7 mouse cellular contexts compared by ENCODE assay signal in genomic region chr8:22376903-22377302, GRCm38 (mm10). TPM values are rescaled to one million over a fixed set of nuclear protein-coding genes. Genes with fewer than 3 reads are reported as not detected.
DNase-seq lines count a peak whose midpoint lies in the region; ATAC-seq and TF ChIP-seq lines count a peak whose summit lies in the region.

No protein-coding gene starts in this region.

- no peaks in the 10 kb centered on the region for H3K9me3 ChIP-seq in ES-Bruce4 (replicated peaks; ENCODE audit: control insufficient read depth, insufficient read depth, low read length, poor library complexity, severe bottlenecking)
- H3K9me3 ChIP-seq in forebrain, embryonic 12.5 days = no peaks in the 10 kb centered on the region
- no peaks in the 10 kb centered on the region for H3K9me3 ChIP-seq in limb, embryonic 11.5 days (ENCODE audit: control insufficient read depth, low read length)
- no peaks in the 10 kb centered on the region for H3K9me3 ChIP-seq in midbrain, embryonic 14.5 days (ENCODE audit: control insufficient read depth, low read length)

- 45% methylated on average over 5 of the region's 5 CpGs for WGBS in forebrain, embryonic 12.5 days
- WGBS in limb, embryonic 11.5 days = 49% methylated on average over 5 of the region's 5 CpGs
- WGBS in midbrain, embryonic 14.5 days = 51% methylated on average over 5 of the region's 5 CpGs

- peaks cover 7% of the 10 kb centered on the region; the same call in 1 of the 2 replicates for H3K36me3 ChIP-seq in ES-Bruce4 (ENCODE audit: control insufficient read depth, insufficient read depth, low read length, poor library complexity, severe bottlenecking)
- peaks cover 8% of the 10 kb centered on the region for H3K36me3 ChIP-seq in forebrain, embryonic 12.5 days (replicated peaks)
- H3K36me3 ChIP-seq in limb, embryonic 11.5 days (ENCODE audit: control insufficient read depth, insufficient read depth, low read length) = peaks cover 4% of the 10 kb centered on the region; the same call in 1 of the 2 replicates
- 0 out of 2 replicates have a peak, but pooled peaks cover 9% of the 10 kb centered on the region for H3K36me3 ChIP-seq in midbrain, embryonic 14.5 days (ENCODE audit: control insufficient read depth, insufficient read depth, low read length)

- no peak overlapping the region for H3K4me2 ChIP-seq in forebrain, embryonic 12.5 days
- H3K4me2 ChIP-seq in limb, embryonic 11.5 days (ENCODE audit: low read depth, severe bottlenecking) = no peak overlapping the region
- H3K4me2 ChIP-seq in midbrain, embryonic 14.5 days (ENCODE audit: low read length) = no peak overlapping the region

- no peaks in the 10 kb centered on the region for H3K4me1 ChIP-seq in ES-Bruce4 (ENCODE audit: control insufficient read depth, insufficient read depth, low read length)
- H3K4me1 ChIP-seq in forebrain, embryonic 12.5 days = no peaks in the 10 kb centered on the region
- H3K4me1 ChIP-seq in limb, embryonic 11.5 days (ENCODE audit: control insufficient read depth, insufficient read depth, low read length) = no peaks in the 10 kb centered on the region
- H3K4me1 ChIP-seq in midbrain, embryonic 14.5 days (ENCODE audit: control insufficient read depth, insufficient read depth, low read length) = no peaks in the 10 kb centered on the region

- TF ChIP-seq EP300 in ES-Bruce4 (IDR thresholded peaks at IDR 0.05; ENCODE audit: insufficient read depth, low read depth, low read length) = no peak

- no peak overlapping the region for H3K4me3 ChIP-seq in ES-Bruce4 (ENCODE audit: low read depth, low read length)
- H3K4me3 ChIP-seq in forebrain, embryonic 12.5 days (replicated peaks) = no peak overlapping the region
- no peak overlapping the region for H3K4me3 ChIP-seq in limb, embryonic 11.5 days (ENCODE audit: low read depth, low read length)
- no peak overlapping the region for H3K4me3 ChIP-seq in midbrain, embryonic 14.5 days (replicated peaks; ENCODE audit: low read depth, low read length)

- DNase-seq in ZHBTc4 (ENCODE audit: low read depth, low spot score) = peak; percentile 56
- peak; percentile 46 to 64 for DNase-seq in heart, postnatal 36 days
- peak; percentile 68 for DNase-seq in limb, embryonic 11.5 days (ENCODE audit: low spot score)
- DNase-seq in midbrain, embryonic 14.5 days = peak; percentile 39
- DNase-seq in thymus, postnatal 4 days = peak; percentile 82

- H3K9ac ChIP-seq in ES-Bruce4 (ENCODE audit: low read depth, poor library complexity, severe bottlenecking) = no peak overlapping the region
- no peak overlapping the region for H3K9ac ChIP-seq in forebrain, embryonic 12.5 days
- H3K9ac ChIP-seq in limb, embryonic 11.5 days (ENCODE audit: low read length) = no peak overlapping the region
- H3K9ac ChIP-seq in midbrain, embryonic 14.5 days (replicated peaks; ENCODE audit: low read length) = no peak overlapping the region

- intact Hi-C loops in heart, postnatal 36 days (cut with DNase I) = loop anchor here (1.0 to 5.0 kb wide), 2 partner anchors 185 to 385 kb away; partner anchors contain the start of gene Vps36

- no peak for TF ChIP-seq POLR2A in ES-Bruce4 (IDR thresholded peaks at IDR 0.05; ENCODE audit: insufficient read depth, low read length)

- no peaks in the 10 kb centered on the region for H3K27me3 ChIP-seq in ES-Bruce4 (ENCODE audit: control insufficient read depth, insufficient read depth, low read length, poor library complexity, severe bottlenecking)
- H3K27me3 ChIP-seq in forebrain, embryonic 12.5 days = no peaks in the 10 kb centered on the region
- H3K27me3 ChIP-seq in limb, embryonic 11.5 days (ENCODE audit: control insufficient read depth, insufficient read depth, low read length) = no peaks in the 10 kb centered on the region
- no peaks in the 10 kb centered on the region for H3K27me3 ChIP-seq in midbrain, embryonic 14.5 days (ENCODE audit: control insufficient read depth, insufficient read depth, low read length)

- ATAC-seq in forebrain, embryonic 12.5 days (ENCODE audit: low FRiP score) = peak; percentile 77; the same call in 1 of the 2 replicates
- no peak for ATAC-seq in limb, embryonic 11.5 days (ENCODE audit: insufficient number of reproducible peaks, low FRiP score, low TSS enrichment, low read depth)
- ATAC-seq in midbrain, embryonic 14.5 days (ENCODE audit: low FRiP score, low TSS enrichment) = peak; percentile 71; the same call in 1 of the 2 replicates

- TF ChIP-seq CTCF in ES-Bruce4 (IDR thresholded peaks at IDR 0.05; ENCODE audit: low read depth, low read length) = peak; percentile 92

- no peak overlapping the region for H3K27ac ChIP-seq in ES-Bruce4 (ENCODE audit: insufficient read depth, low read length)
- no peak overlapping the region for H3K27ac ChIP-seq in forebrain, embryonic 12.5 days
- no peak overlapping the region for H3K27ac ChIP-seq in limb, embryonic 11.5 days (replicated peaks; ENCODE audit: low read depth, low read length)
- H3K27ac ChIP-seq in midbrain, embryonic 14.5 days (replicated peaks; ENCODE audit: low read depth, low read length) = no peak overlapping the region

RNA-seq across cellular contexts. Expression of gene Slc25a15, which starts 21.5 kb away (rescaled TPM):
- 18.5 and 21.6 TPM in 2 replicates for polyA plus RNA-seq in ES-Bruce4 (2011; ENCODE audit: insufficient read depth, insufficient read length, low read depth, missing spikeins)
- 14.1 and 15.4 TPM in 2 replicates for polyA plus RNA-seq in forebrain, embryonic 12.5 days (2016; fragmentation: Nextera tagmentation; extraction: Ambion mirVana)
- total RNA-seq in heart, postnatal 36 days (2021) = 10 to 100 TPM; 13.0 to 13.8 TPM
- polyA plus RNA-seq in limb, embryonic 11.5 days (2014; fragmentation: Nextera tagmentation; extraction: Ambion mirVana) = 14.6 and 16.7 TPM in 2 replicates
- polyA plus RNA-seq in midbrain, embryonic 14.5 days (2014; fragmentation: Nextera tagmentation; extraction: Ambion mirVana) = 6.2 and 9.0 TPM in 2 replicates

RNA-seq across cellular contexts. Expression of gene Mrps31, which starts 34.3 kb away (rescaled TPM):
- polyA plus RNA-seq in ES-Bruce4 (2011; ENCODE audit: insufficient read depth, insufficient read length, low read depth, missing spikeins) = 46.3 and 48.9 TPM in 2 replicates
- polyA plus RNA-seq in forebrain, embryonic 12.5 days (2016; fragmentation: Nextera tagmentation; extraction: Ambion mirVana) = 38.9 and 39.4 TPM in 2 replicates
- total RNA-seq in heart, postnatal 36 days (2021) = 10 to 100 TPM; 55.7 to 57.1 TPM
- 44.4 and 45.7 TPM in 2 replicates for polyA plus RNA-seq in limb, embryonic 11.5 days (2014; fragmentation: Nextera tagmentation; extraction: Ambion mirVana)
- polyA plus RNA-seq in midbrain, embryonic 14.5 days (2014; fragmentation: Nextera tagmentation; extraction: Ambion mirVana) = 31.4 and 35.1 TPM in 2 replicates
